Mouse (Mus musculus) ovary, postnatal 14 days (tissue): ENCODE data around the gene Olfr984.

ENCODE experiments used
- DNase-seq: peaks from one replicate; pipeline ENCODE4 v3.0.0; 2022; ENCODE audit warnings: low spot score

Olfr984 gene

GRCm38 (mm10) chr9:40114106-40114505 is at the start of gene Olfr984:
Olfr984 (minus strand) TSS chr9:40114206.
- no peak for DNase-seq

- no peak for DNase-seq
These were observed 41.2 kb upstream of the Olfr984 start for GRCm38 (mm10) chr9:40155118-40155644.

DNA sequence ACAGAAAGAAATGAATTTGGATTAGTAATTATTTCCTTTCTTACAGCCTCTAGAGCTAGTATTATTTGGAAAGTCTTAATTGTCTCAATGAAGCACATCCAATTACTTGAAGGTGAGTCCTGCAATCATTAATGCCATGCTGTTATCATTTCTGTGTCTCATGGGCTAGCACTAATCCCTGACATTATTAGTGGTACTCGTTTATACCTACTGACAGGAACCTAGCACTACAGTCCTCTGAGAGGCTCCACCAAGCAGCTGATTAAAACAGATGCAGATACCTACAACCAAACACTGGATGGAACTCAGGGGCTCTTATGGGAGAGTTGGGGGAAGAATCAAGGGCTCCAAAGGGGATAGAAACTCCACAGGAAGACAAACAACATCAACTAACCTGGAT is 27.5 kb upstream of the Olfr984 start:
- DNase-seq = no peak

GRCm38 (mm10) chr9:40139484-40139883 is 25.5 kb upstream of the Olfr984 start:
- no peak for DNase-seq

GRCm38 (mm10) chr9:40136987-40137688 is 23.1 kb upstream of the Olfr984 start:
- no peak for DNase-seq

GRCm38 (mm10) chr9:40130556-40130955 is 16.6 kb upstream of the Olfr984 start:
- DNase-seq = no peak

GRCm38 (mm10) chr9:40130084-40130483 is 16.1 kb upstream of the Olfr984 start, which contains the start of gene Olfr985:
Olfr985 (minus strand) TSS chr9:40130184.
- DNase-seq = no peak

- DNase-seq = no peak
These were observed 3.3 kb upstream of the Olfr984 start for GRCm38 (mm10) chr9:40117287-40117659.

- DNase-seq = no peak
These were observed 2.8 kb upstream of the Olfr984 start for GRCm38 (mm10) chr9:40116645-40117286.

DNA sequence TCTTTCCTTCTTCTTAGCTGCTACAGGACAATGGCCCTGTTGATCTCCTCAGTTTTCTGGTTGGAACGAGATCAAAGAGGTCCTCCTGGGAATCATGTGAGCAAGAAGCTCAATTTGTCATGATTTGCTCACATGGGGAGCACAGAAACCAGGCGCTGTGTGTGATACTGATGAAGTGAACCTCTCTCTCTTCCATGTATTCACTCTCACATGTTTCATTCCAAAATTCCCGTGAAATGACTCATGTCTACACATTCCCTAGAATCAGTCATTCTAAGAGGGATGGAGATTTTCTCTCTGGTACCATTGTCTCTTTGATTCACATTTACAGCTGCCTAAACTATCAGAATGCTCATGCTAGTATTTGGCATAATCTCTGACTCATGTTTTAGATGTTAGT is 19.2 kb downstream of the Olfr984 start:
- no peak for DNase-seq

DNA sequence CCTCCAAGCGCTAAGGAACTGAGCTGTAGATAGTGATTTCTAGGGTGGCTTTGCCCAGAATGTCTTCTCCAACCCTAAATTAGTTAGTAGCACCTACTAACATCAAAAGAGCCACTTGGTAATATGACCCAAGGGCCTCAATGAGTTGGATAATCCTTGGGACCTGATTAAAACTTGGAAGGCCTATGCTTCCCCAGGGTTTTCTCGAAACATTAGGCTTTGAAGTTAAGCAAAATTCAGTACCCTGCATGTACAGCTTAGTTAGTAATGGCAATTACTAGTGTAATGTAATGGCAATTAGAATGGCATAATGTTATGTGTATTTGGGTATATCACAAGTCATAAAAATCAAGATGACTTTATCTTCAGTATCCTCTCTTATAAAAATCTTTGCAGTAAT is 20.5 kb downstream of the Olfr984 start, which contains the start of gene Olfr983:
TSS of gene Olfr983 (minus strand) at position 101 of the 400 bp plus-strand sequence.
- no peak for DNase-seq

DNA sequence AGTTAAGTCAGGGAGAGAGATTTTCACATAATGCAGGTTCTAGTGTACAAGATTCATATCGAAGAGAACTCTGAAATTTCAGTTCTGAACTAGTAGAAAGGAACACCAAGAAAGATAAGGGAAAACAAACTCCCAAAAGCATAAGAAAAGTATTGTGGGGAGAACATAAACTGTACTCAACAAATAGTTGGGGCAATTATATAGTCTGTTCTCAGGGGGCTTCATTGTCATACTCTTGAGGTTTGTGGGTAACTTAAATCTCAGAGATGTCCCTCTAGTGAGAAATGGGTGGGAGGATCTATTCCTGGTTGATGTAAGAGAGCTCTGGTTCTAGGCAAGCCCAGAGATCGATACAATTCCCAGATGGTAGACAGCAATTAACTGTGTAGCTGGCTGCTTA is 40.5 kb downstream of the Olfr984 start, which contains the start of gene Olfr982:
TSS of gene Olfr982 (plus strand) at position 301 of the 400 bp plus-strand sequence.
- no peak for DNase-seq

GRCm38 (mm10) chr9:40050138-40050537 is 63.9 kb downstream of the Olfr984 start:
- no peak for DNase-seq
